Mouse (Mus musculus): Measurements from ENCODE around the gene Nim1k. TPM values are rescaled to one million over a fixed set of nuclear protein-coding genes. Genes with fewer than 3 reads are reported as not detected.

Nim1k gene
- polyA plus RNA-seq, 1 experiment from 2014 or later, result 1.7 TPM

Other genes with a start within 250 kb of the Nim1k start
- gene Ccl28, start 132.1 kb downstream of the Nim1k start, polyA plus RNA-seq (2014; fragmentation: Nextera tagmentation; extraction: Ambion mirVana), result not detected in 2 replicates
- gene Hmgcs1, start 65.5 kb downstream of the Nim1k start, polyA plus RNA-seq (2014; fragmentation: Nextera tagmentation; extraction: Ambion mirVana), result 430 and 450 TPM in 2 replicates
- gene Zfp131, start 35.0 kb upstream of the Nim1k start, polyA plus RNA-seq (2014; fragmentation: Nextera tagmentation; extraction: Ambion mirVana), result 40.6 and 42.4 TPM in 2 replicates
- not detected in 2 replicates for gene AF067063, start 74.3 kb upstream of the Nim1k start, polyA plus RNA-seq (2014; fragmentation: Nextera tagmentation; extraction: Ambion mirVana)
- gene D13Ertd608e, start 80.1 kb upstream of the Nim1k start, polyA plus RNA-seq (2014; fragmentation: Nextera tagmentation; extraction: Ambion mirVana), result not detected in 2 replicates
- not detected in 2 replicates for gene Tcstv1, start 138.9 kb upstream of the Nim1k start, polyA plus RNA-seq (2014; fragmentation: Nextera tagmentation; extraction: Ambion mirVana)
- not detected in 2 replicates for gene Gm21761, start 173.4 kb upstream of the Nim1k start, polyA plus RNA-seq (2014; fragmentation: Nextera tagmentation; extraction: Ambion mirVana)
- not detected in 2 replicates for gene B020031M17Rik, start 194.9 kb upstream of the Nim1k start, polyA plus RNA-seq (2014; fragmentation: Nextera tagmentation; extraction: Ambion mirVana)

Data from neural tube, embryonic 11.5 days (tissue).